Mouse (Mus musculus) ES-E14 (cell line): ENCODE data around the gene B430218F22Rik.

Experiments used
- HCFC1 ChIP-seq: IDR thresholded peaks from 2 replicates; pipeline ENCODE4 v1.6.1; 2012; ENCODE audit warnings: low read length, inconsistent platforms, borderline replicate concordance; ENCODE audit not compliant: insufficient read depth
- MAFK ChIP-seq: IDR thresholded peaks from 2 replicates; pipeline ENCODE4 v1.6.1; 2014; ENCODE audit warnings: mild to moderate bottlenecking, low read depth, low read length, inconsistent platforms; ENCODE audit not compliant: insufficient read depth

GRCm38 (mm10) chr13:118420847-118421246 is 34.4 kb downstream of the B430218F22Rik start:
- no peak for TF ChIP-seq MAFK
- no peak for TF ChIP-seq HCFC1
